Mouse (Mus musculus) lung, adult 2 months (tissue): Measurements from ENCODE around the gene Haus3.
A peak's percentile ranks its signal among the peaks of the same experiment; 100 is the strongest.

Experiments
- CTCF ChIP-seq: fragments of 200-500 bp; IDR thresholded peaks from 2 replicates; pipeline ENCODE4 v1.5.1; 2011; ENCODE audit warnings: mild to moderate bottlenecking, low read length, control low read depth; ENCODE audit not compliant: insufficient read depth
- POLR2A ChIP-seq: fragments of 200-500 bp; IDR thresholded peaks from 2 replicates; pipeline ENCODE4 v1.6.1; 2011; ENCODE audit warnings: low read depth, mild to moderate bottlenecking, control low read depth, low read length, borderline replicate concordance; ENCODE audit errors: extremely low read depth

DNA sequence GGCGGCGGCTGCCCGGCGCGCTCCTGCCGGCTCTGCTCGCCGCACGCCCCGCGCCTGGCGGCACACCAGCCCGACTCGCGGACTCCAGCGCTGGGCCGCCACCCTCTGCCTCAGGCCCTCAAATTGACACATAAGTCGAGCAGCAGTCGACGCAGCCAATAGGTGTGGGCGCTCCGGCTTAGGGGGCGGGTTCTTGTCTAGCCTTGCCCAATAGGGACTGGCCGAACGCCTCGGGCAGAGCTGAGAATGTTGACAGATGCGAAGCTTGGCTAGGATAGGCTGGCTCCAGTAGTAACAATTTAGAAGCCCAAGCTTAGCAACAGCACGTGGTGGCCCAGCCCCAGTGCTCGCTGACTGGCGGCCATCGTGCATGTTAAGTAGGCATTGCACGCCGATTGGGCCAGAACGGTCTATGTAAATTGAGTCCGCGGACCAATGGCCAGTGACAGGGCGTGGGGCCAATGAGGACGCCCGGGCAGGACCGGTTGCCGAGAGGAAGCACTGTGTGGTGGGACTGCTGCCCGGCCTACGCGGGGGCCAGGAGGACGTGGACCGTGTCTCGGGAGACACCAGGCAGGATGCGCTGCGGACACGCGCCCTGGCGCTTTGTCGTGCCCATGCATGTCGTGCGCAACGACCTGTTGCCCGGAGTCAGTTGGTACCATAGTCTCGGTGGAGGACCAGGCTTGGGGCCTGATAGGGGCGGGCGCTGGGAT lies 18.4 kb upstream of the Haus3 start, which contains the start of gene Mxd4:
- TF ChIP-seq CTCF (no peak), POLR2A (peak; percentile 98)
